Mouse (Mus musculus): ENCODE measurements around the gene Ddx24.

DNA sequence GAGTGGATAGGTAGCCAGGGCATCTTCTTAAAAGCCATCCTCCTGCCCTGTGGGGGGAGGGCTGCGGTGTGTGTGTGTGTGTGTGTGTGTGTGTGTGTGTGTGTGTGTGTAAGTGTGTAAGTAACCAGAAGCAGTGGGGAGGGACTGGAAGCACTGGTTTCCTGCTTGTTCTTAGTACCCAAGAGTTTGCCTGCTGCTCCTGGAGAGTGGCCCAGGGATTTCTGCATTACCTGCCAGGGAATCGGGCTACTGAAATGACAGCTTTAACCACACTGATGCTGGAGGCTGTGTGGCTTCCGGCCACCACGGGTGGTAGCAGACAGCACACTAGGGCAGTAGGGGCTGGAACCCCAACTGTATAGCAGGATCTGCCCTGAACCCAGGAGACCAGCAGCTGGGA lies 35.6 kb downstream of the Ddx24 start:
- TF ChIP-seq POLR2A (IDR thresholded peaks at IDR 0.05; ENCODE audit: borderline replicate concordance, insufficient read depth, low read length) (no peak), CTCF (IDR thresholded peaks at IDR 0.05; ENCODE audit: borderline replicate concordance, insufficient read depth, low read depth, low read length) (no peak)
